Mouse (Mus musculus) c-Kit-negative CD71-positive TER-119-positive erythroid progenitor cells, embryonic 14.5 days (primary cell): ENCODE results near the gene Gli2.

ENCODE experiments used
- DNase-seq: peaks from one replicate; pipeline ENCODE4 v3.0.0-alpha.2; 2013; ENCODE audit warnings: low read depth, low spot score

Gli2 gene

GRCm38 (mm10) chr1:118799322-118800116 is 253.9 kb downstream of the Gli2 start:
- no peak for DNase-seq

GRCm38 (mm10) chr1:118795415-118796167 is 257.8 kb downstream of the Gli2 start:
- DNase-seq = no peak

GRCm38 (mm10) chr1:118789871-118790270 is 263.5 kb downstream of the Gli2 start:
- DNase-seq = no peak

- no peak for DNase-seq
These were observed 264.0 kb downstream of the Gli2 start for GRCm38 (mm10) chr1:118789468-118789867.

- DNase-seq = no peak
These were observed 264.6 kb downstream of the Gli2 start for GRCm38 (mm10) chr1:118788813-118789212.

GRCm38 (mm10) chr1:118787486-118787885 is 265.9 kb downstream of the Gli2 start:
- no peak for DNase-seq
